Mouse (Mus musculus) thymus, postnatal 14 days (tissue): ENCODE data around the gene Ankrd23.

Experiments used
- DNase-seq: peaks from one replicate; pipeline ENCODE4 v3.0.0; 2021

The Ankrd23 gene

DNA sequence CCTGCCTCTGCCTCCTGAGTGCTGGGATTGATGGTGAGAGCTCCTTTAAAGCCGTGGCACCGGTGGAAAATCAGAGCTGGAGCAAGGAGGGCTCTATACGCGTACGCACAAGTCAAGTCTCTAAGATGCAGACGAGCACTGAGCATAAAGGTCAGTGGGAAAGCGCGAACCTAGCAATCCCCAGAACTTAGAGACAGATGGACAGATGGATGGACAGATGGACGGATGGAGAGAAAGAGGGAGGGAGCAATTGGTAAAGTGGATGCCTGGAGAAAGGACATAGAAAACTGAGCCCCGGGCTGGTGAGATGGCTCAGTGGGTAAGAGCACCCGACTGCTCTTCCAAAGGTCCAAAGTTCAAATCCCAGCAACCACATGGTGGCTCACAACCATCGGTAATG is 4.1 kb upstream of the Ankrd23 start:
- DNase-seq: no peak

DNA sequence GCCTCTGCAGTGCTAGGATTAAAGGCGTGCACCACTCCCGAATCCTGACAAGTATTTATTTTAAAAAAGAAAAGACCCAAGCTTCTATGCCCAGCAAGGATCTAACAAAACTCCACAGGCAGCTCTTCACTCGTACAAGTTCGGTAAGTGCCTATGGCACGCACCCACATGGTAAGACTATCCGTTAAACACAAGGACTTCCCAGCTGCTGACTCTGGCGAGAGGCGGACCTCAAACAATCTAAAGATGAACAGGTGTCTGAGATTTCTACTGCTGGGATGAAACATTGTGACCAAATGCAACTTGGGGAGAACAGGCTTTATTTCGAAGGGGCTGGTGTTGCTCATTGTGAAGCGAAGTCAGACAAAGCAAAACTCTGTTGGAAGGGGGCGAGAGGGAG is 3.4 kb upstream of the Ankrd23 start:
- no peak for DNase-seq

DNA sequence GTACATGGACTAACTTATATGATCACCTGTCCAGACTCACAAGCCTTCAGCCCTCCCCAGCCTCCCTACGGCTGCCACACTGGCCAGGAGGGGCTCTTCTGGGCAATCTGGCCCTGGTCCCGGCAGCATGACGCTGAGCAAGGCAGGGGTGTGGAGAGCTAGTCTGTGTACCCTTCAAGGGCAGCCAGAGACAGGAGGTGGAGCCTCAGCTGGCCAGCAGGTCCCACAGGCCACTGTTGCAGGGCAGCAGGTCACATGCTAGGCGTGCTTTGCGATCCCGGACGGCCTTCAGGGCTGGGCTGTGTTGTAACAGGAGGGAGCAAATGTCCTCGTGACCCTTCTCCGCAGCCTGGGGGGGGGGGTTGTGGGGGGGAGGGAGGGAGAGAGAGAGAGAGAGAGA is 2.5 kb upstream of the Ankrd23 start, which contains the start of gene Gm42417:
Gm42417 (minus strand) TSS at position 244 of the 400 bp plus-strand sequence.
- DNase-seq: no peak

DNA sequence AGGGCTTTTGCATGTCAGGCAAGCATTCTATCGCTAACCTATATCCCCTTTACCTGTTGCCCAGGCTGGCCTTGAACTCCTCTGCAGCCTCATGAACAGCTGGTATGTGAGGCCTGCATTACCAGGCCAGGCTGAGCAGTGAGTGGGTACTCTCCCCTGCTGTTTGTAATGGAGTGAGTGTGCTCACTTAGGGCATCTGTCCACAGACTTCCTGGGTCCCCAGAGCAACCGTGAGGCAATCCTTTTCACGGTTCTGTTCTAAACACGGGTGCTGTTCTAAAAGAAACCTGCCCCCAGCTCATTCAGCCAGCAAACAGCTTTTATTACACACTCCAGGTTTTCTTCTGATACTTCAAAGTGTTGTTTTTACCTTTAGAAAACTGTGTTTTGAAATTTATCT is 2.0 kb upstream of the Ankrd23 start:
- no peak for DNase-seq

DNA sequence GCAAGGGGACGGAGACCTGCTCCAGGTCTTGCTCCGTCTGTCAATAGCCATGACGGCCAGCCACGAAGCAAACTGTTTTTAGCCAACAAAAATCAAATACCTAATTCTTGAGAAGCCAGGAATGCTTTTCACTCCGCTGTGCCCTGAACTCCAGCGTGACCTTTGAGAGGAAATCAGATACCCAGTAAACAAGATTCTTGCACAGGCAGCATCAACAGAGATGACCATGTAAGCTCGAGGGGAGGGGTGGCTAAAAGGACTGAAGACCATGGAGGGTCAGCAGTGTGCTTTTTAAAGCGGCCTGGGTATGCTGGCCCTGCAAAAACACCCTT is 320 bp downstream of the Ankrd23 start:
- no peak for DNase-seq

DNA sequence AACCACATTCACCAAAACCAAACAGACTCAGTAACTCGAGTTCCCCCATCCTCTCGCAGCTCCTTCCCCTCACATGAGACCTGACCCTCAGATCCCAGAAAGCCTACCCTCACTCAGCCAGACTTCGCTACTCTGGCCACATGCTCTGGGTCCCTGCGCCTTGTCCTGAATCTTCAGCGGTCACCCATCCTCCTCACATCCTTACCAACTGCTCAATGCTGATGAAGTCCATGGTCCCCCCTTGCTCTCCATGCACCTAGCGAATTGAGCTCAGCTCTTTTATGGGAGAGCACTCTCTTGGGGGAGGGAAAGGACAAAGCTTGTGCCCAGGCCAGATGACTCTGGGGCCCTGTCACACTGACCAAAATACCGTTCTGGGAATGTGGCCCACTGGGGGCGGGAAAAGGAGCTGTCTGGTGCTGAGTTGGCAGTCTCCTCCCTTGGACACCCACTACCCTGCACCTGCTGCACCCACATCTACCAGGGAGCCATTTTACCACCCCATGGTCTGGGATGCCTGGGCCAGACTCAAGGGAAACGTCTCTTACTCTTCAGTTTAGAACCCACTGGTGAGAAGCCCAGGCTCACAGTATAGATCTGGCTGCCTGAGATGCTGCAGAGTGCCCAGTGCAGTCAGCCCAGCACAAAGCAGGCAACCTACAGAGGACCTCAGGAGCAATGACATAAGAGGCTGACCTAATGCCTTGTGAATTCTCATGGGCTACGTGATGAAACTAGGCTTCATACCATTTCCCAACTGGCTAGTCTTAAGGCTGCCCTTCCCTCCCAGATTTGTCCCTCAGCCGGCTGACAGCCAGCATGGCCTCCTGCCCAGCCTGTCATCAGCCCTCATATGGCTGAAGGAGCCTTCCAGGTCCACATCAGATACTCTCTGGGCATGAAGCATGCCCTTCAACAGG is 946 bp downstream of the Ankrd23 start:
- DNase-seq: no peak

DNA sequence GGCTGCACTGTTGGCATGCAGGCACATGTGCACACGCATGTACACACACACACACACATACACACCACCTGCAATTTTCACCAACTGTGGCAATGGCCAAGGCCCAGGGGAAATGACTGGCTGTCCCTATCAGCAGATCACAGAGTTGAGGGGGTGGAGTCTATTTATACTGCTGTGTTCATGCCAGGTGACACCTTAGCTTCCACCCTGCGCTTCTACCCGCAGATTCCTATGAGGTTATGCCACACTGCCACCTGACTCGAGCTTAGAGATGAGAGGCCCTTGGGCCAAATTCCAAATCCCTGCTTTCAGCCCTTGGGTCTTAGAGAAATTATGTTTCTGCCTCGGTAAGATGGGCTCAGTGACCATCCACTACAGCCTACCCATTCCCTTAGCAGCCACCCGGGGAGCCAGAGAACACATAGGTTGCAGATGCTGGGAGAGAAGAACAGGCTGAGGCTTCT is 2.1 kb downstream of the Ankrd23 start:
- no peak for DNase-seq

DNA sequence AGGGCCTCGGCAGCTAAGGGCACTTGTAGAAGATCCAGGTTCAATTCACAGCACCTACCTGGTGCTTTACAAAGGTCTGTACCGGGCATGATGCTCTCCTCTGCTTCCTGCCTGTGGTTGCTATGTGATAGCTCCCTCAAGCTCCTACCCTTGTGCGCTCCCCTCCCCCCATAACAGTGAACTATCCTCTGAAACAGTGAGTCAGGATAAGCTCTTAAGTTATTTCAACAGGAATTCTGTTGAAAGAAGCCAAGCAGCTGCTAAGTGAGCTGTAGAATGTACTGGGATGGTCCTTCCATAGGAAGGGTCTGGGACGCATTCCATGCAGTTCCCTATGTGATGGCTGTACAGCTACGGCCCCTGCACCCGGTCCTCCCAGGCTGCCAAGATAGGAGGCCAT is 3.1 kb downstream of the Ankrd23 start:
- DNase-seq: no peak

DNA sequence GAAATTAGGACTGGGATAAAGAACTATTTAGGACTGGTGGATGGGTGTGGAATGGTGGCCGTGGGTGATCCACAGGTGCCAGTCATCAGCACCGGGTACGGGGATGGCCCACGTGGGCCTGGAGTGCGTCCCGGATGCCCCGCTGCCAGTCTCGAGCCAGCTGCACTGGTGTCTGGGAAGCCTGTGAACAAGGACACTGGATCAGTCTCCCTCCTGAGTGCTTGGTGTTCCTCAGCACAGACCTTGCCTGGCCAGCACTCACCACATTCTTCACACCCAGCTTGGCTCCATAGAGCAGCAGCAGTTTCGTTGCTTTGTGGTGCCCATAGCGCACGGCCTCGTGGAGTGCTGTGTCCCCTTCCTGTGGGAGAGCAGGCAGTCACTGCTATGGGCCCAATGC is 5.2 kb downstream of the Ankrd23 start:
- no peak for DNase-seq

DNA sequence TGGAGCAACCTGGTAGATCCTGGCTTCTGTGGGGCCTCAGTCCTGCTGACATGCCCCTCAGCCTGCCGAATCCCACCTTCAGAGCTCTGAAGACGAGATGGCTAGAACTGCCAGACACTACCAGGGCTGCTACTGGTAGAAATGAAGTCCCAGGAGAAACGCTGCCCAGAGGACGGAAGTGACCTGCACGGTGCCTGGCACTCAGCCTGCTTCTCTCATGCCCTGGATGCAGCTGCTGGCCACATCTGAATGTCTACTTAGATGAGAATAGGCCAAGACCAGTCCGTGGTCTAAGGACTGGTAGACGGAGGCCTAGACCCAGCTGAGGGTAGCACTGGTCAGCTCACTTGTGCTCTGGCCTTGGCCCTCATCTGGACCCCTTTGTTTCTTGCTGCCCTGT is 5.7 kb downstream of the Ankrd23 start:
- DNase-seq: no peak

DNA sequence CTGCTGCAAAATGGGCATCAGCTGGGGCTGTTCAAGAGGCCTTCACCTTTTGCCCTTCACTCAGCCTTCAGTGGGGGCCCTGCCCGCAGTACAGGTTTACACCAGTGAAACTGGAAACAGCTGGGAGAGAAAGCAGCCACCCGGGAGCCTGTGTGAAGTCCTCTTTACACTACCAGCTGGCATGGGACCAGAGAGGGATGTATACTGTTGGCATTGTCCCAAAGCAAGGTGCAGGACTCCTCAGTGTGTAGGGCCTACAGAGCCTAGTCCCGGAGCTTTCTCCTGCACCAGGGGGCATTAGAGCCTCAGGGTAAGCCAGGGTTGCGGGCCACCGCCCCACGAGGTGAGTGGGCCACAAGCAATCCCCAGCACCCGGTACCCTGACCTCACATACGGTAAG is 6.2 kb downstream of the Ankrd23 start:
- no peak for DNase-seq

DNA sequence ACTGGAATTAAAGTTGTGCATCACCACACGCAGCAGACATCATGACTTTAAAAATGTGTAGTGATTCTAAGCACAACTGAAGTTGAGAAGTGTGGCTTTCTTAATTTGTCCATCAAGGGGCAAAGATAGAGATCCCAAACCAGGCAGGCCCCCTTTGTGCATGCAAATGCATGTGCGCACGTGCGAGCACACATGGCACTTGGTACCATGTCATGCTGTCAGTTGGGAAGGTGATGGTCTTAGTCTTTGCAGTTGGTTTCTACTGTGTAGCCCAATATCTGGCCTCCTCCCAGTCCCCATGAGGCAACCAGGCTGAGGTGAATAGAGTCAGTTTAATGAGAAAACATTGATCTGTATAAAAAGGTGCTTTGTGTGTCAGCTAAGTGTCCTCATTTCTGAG is 6.8 kb downstream of the Ankrd23 start:
- DNase-seq: no peak

DNA sequence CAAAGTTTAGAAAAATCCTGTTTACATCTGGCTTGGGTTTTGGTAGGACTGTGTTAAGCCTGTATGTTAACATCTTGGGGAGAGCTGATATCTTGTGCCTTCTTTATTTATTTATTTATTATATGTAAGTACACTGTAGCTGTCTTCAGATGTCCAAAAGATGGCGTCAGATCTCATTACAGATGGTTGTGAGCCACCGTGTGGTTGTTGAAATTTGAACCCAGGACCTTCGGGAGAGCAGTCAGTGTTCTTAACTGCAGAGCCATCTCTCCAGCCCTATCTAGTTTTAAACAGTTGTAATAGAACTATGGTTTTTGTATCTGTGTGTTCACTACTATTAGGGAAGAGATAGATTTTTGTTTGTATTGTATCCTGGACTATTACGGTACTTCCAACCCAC is 7.4 kb downstream of the Ankrd23 start:
- no peak for DNase-seq

DNA sequence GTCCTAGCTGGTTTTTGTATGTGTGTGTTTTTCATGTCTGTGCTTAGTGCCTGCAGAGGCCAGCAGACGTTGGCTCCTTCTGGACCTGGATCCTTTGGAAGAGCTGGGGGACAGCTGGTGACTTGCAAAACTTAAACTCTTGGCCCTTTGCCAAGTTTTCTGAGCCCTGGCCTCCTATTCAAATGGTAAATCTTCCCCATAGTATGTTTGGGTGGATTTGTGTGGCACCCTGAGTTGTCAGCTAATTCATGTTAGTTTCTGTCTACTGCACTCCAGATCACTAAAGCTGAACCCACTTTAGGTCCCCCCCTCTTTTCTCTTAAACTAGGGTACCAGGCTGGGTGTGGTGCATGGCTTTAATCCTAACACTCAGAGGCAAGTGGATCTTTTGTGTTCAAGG is 8.3 kb downstream of the Ankrd23 start:
- no peak for DNase-seq

DNA sequence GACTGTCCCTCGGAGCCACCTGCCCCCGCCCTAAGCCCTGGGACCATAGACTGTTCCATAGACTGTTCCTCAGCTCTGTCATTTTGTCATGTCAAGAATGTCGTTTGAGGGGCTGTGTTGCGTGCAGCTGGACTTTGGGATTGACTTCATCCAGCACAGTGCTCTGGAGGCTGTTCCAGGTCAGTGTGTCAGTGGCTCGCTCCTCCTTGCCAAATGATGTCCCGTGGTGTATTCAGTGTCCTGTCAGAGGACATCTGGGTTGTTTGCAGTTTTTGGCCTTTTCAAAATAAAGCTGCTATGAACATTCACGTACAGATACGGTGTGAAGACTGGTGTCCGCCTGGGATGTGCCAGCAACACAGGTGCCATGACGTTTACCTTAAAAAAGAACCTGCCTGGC is 9.8 kb downstream of the Ankrd23 start:
- no peak for DNase-seq

DNA sequence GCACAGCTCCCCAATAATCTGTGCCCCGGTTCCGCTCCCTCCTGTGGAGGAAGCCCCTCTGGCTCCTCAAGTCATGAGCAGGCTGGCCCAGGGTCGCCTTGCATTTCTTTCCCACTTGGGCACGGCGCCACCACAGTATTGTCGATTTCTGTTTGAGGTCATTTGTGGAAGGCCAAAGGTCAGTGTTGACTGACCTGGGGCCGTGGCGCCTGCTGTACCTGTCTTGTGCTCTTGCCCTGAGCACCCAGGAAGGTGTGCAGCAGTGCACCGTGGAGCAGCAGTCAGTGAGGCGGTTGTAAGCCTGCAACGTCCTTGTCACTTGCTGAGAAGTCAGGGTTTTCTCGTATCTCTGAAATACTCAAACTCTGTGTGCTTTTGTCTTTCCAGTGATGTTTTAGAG is 10.9 kb downstream of the Ankrd23 start:
- no peak for DNase-seq

DNA sequence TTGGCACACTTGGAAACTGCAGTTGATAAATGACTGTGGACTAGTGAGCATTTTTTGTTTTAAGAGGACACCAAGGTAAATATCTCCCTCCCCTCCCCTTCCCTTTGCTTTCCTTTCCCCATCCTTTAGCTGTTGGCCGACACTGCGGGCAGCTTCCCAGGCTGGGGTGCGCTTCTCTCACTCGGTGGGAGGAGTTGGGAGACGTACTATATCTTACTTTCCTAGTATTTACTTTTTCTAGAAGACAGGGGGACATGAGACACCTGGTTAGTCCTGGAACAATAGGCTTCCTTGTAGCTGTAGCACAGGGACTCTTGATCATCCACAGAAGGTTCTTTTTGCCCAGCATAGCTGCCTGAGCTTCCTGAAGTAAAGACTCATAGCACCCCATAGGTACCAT is 12.6 kb downstream of the Ankrd23 start:
- no peak for DNase-seq

DNA sequence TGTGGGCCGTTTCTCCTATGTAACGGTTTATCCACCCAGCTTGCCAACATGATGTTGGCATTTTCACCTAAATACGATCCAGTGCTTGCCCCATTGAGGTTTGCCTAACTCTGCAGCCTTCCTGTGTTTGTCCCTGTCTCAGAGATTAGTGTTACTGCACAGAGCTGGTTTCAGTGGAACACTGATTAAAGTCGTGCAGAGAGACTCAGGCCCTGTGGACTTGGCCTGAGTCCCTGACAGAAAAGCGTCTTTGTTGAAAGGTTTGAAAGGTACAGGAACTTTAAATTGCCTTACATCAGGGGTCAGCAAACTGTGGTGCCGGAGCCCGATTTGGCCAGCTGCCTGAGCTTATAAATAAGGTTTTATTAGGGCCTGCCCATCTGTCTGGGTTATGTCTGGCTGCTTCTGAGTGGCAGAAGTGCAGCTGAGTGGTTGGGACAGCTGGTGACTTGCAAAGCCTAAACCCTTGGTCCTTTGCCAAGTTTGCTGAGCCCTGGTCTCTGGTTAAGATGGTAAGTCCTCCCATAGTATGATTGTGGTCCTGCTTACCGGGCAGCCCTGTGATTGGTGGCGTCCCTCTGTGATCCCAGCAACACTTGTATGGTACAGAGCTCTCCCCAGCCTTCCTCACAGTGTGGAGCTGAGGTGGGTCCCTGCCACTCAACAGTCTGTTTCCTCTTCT is 13.2 kb downstream of the Ankrd23 start:
- DNase-seq: no peak

DNA sequence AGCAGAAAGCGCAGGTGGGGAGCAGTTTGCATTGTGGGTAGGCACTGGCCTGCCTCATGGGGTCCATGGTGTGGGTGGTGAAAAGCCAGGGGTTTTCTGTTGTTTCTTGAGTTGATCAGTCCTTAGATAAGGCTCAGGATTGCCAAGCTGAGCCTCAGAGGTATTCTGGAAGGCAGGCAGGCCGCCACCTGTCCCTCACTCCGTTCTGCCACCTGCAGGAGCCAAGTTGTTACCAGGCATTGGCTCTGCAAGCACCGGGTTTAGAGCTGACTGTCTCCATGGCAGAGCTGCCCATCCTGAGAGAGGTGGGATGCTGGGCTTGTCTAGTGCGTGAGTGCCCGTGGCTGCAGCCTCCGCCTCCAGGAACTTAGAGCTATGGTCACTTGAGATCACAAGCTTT is 14.5 kb downstream of the Ankrd23 start:
- DNase-seq: no peak

DNA sequence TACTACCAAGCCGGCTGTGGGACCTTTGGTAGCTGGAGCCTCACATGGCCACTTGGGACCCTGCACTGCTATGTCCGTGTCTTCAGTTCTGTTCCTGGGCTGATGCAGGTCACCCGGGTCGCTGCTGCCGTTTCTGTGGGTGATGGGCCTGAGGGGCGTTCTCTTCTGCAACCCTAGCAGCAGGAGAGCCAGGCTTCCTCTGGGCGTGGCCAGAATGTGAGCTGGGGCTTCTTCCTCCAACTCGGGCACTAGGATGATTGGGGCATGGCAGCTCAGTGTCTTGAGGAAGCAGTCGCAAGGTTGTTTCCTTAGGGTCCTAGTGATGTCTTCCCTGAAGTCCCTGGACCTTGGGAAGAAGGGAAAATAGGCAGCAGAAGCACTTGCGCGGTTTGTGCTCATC is 17.1 kb downstream of the Ankrd23 start:
- DNase-seq: no peak

DNA sequence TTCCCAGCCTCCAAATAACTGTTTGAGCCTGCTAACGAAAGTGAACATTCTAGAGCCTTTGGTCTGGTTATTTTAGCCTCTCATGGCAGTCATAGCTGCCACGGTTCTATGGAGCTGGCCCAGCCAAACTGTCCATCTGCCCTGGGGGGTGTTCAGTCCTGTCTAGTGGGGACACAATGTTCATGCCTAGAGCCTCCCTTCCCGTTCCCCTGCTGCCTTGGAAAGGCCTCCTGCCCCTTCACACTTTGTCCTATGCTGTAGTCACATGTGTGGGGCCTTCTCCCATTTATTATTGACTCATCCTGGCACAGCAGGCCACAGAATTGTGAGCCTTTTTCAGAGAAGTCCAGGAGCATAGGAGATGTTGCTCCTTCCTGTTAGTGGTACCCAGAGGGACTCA is 18.4 kb downstream of the Ankrd23 start:
- DNase-seq: no peak

DNA sequence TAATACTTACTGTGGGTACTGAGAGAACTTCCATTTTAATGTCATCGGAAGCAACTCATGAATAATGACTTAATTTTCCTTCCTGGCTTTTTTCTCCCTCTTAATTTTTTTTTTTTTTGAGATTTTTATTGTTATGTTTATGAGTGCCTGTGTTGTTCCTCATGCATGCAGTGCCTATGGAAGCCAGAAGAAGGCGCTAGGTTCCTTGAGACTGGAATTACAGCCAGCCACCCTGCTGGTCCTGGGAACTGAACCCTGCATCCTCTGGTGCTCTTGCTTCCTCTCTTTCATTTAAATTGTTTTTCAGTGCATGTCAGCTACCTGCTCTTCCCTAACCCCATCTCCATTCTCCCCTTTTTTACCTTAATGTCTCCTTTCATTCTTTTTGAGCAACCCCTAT is 23.0 kb downstream of the Ankrd23 start:
- DNase-seq: peak; percentile 34

DNA sequence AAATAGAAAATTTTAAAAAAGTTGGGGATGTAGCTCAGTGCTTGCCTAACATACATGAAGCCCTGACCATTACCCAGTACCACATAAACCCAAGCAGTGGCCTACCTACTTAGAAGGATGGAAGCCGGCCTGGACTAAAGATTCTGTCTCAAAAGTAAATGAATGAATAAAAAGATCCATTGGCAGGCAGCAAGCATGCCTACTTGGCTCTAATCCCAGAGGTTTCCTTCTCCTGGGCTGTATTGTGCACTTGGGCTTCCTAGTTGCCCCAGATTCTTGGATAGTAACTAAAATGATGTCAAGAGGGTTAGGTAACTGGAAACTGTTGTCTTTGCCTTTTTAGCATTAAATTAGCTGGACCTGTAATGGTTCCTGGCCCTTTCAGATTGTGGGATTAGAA is 23.4 kb downstream of the Ankrd23 start:
- no peak for DNase-seq

DNA sequence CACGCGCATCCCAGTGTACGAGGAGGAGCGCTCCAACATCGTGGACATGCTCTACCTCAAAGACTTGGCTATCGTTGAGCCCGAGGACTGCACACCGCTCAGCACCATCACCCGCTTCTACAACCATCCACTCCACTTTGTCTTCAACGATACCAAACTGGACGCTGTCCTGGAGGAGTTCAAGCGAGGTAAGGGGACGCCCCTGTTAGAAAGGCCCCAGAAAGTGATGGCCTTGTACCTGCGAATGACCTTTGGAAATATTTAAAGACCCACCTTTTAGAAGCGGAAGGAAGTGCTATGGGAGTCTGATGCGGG is 23.8 kb downstream of the Ankrd23 start:
- DNase-seq: no peak
